Mouse (Mus musculus) ES-E14 (cell line): ENCODE data around the gene Rex1bd.

Experiments
- HCFC1 ChIP-seq: IDR thresholded peaks from 2 replicates; pipeline ENCODE4 v1.6.1; 2012; ENCODE audit warnings: low read length, inconsistent platforms, borderline replicate concordance; ENCODE audit not compliant: insufficient read depth
- MAFK ChIP-seq: IDR thresholded peaks from 2 replicates; pipeline ENCODE4 v1.6.1; 2014; ENCODE audit warnings: mild to moderate bottlenecking, low read depth, low read length, inconsistent platforms; ENCODE audit not compliant: insufficient read depth
- ZNF384 ChIP-seq: IDR thresholded peaks from 2 replicates; pipeline ENCODE4 v1.6.1; 2012; ENCODE audit warnings: low read depth, low read length, inconsistent platforms

GRCm38 (mm10) chr8:70529299-70529698, 22.7 kb upstream of the Rex1bd start:
- TF ChIP-seq HCFC1 (no peak), ZNF384 (no peak), MAFK (no peak)
